Mouse (Mus musculus) effector memory CD4-positive, alpha-beta T cell, adult 5 months (primary cell): Measurements from ENCODE around the gene Gm11596. TPM values are rescaled to one million over a fixed set of nuclear protein-coding genes. Genes with fewer than 3 reads are reported as not detected.

ENCODE experiments used
- polyA plus RNA-seq: library from polyadenylated mRNA; unstranded; fragments of 100-300 nt; shearing (Covaris generic); gene quantifications from one replicate; pipeline ENCODE4 v1.2.1, GENCODE M21; 2017

Gm11596 gene
- polyA plus RNA-seq, result not detected

DNA sequence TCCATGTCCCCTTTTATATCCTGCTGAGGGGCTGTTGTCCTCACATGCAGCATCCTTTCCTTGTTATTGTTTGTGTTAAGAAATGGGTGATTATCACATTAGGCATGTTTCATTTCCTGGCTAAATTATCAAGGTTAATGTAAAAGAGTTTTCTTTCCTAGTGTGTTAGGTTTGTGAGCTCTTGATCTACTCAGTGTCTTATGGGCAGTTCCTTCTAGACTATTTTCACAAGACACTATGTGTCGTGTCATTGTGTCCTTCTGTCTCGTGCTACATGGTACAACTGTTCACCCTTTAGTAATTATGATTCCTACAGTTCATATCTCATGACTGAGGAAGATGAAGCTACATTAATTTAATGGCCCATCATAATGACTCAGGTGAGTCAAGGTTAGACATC, at the start of gene Gm11596:
TSS of gene Gm11596 (minus strand) at position 101 of the 400 bp plus-strand sequence.

GRCm38 (mm10) chr11:99837966-99838365, 44.7 kb upstream of the Gm11596 start, which contains the start of gene 2300003K06Rik:
2300003K06Rik (minus strand) TSS chr11:99838066.

GRCm38 (mm10) chr11:99815566-99815965, 22.3 kb upstream of the Gm11596 start, which contains the start of gene Gm11564:
Gm11564 (minus strand) TSS chr11:99815666.

DNA sequence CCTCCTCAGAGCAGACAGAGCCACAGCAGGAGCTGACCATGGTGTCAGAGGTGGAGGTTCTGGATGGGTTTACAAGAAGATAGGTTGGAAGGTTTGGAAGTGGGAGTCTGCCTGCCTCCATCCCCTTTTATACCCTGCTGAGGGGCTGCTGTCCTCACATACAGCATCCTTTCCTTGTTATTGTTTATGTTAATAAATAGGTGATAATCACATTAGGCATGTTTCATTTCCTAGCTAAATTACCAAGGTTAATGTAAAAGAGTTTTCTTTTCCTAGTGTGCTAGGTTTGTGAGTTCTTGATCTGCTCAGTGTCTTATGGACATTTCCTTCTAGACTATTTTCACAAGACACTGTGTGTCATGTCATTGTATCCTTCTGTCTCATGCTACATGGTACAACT, 16.5 kb upstream of the Gm11596 start, which contains the start of gene Krtap4-13:
TSS of gene Krtap4-13 (minus strand) at position 101 of the 400 bp plus-strand sequence.

GRCm38 (mm10) chr11:99804346-99804745, 11.1 kb upstream of the Gm11596 start, which contains the start of gene Gm11554:
Gm11554 (minus strand) TSS chr11:99804446.

DNA sequence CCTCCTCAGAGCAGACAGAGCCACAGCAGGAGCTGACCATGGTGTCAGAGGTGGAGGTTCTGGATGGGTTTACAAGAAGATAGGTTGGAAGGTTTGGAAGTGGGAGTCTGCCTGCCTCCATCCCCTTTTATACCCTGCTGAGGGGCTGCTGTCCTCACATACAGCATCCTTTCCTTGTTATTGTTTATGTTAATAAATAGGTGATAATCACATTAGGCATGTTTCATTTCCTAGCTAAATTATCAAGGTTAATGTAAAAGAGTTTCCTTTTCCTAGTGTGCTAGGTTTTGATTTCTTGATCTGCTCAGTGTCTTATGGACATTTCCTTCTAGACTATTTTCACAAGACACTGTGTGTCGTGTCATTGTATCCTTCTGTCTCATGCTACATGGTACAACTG, 5.6 kb upstream of the Gm11596 start, which contains the start of gene Gm11569:
TSS of gene Gm11569 (minus strand) at position 101 of the 400 bp plus-strand sequence.

GRCm38 (mm10) chr11:99784900-99785299, 8.4 kb downstream of the Gm11596 start, which contains the start of gene Krtap4-9:
Krtap4-9 (plus strand) TSS chr11:99785200.

GRCm38 (mm10) chr11:99780604-99781003, 12.7 kb downstream of the Gm11596 start, which contains the start of gene Krtap4-8:
Krtap4-8 (minus strand) TSS chr11:99780704.

GRCm38 (mm10) chr11:99772813-99773212, 20.5 kb downstream of the Gm11596 start, which contains the start of gene Gm11595:
Gm11595 (minus strand) TSS chr11:99772913.

Other genes starting within 250 kb of the Gm11596 start
- gene Krtap3-3, start 242.6 kb downstream of the Gm11596 start, polyA plus RNA-seq, result not detected
- not detected for gene Krtap3-2, start 236.6 kb downstream of the Gm11596 start, polyA plus RNA-seq
- not detected for gene Gm11939, start 234.0 kb downstream of the Gm11596 start, polyA plus RNA-seq
- not detected for gene Krtap3-1, start 226.8 kb downstream of the Gm11596 start, polyA plus RNA-seq
- not detected for gene Krtap1-5, start 212.5 kb downstream of the Gm11596 start, polyA plus RNA-seq
- gene Krtap1-4, start 209.8 kb downstream of the Gm11596 start, polyA plus RNA-seq, result not detected
- not detected for gene Krtap1-3, start 202.1 kb downstream of the Gm11596 start, polyA plus RNA-seq
- gene Krtap9-3, start 195.4 kb downstream of the Gm11596 start, polyA plus RNA-seq, result not detected
- gene Gm11938, start 190.2 kb downstream of the Gm11596 start, polyA plus RNA-seq, result not detected
- not detected for gene Gm11937, start 183.3 kb downstream of the Gm11596 start, polyA plus RNA-seq
- gene Krtap2-4, start 178.6 kb downstream of the Gm11596 start, polyA plus RNA-seq, result not detected
- gene Gm11562, start 173.0 kb downstream of the Gm11596 start, polyA plus RNA-seq, result not detected
- not detected for gene Krtap4-1, start 165.2 kb downstream of the Gm11596 start, polyA plus RNA-seq
- gene Krtap4-2, start 158.4 kb downstream of the Gm11596 start, polyA plus RNA-seq, result not detected
- gene Krtap4-7, start 149.4 kb downstream of the Gm11596 start, polyA plus RNA-seq, result not detected
- gene Gm11555, start 143.2 kb downstream of the Gm11596 start, polyA plus RNA-seq, result not detected
- not detected for gene Gm11563, start 134.5 kb downstream of the Gm11596 start, polyA plus RNA-seq
- gene Krtap4-6, start 127.5 kb downstream of the Gm11596 start, polyA plus RNA-seq, result not detected
- gene Gm14190, start 102.7 kb downstream of the Gm11596 start, polyA plus RNA-seq, result not detected
- not detected for gene Gm14180, start 59.2 kb downstream of the Gm11596 start, polyA plus RNA-seq
- not detected for gene Gm11595, start 20.6 kb downstream of the Gm11596 start, polyA plus RNA-seq
- gene Krtap4-8, start 12.8 kb downstream of the Gm11596 start, polyA plus RNA-seq, result not detected
- not detected for gene Krtap4-9, start 8.3 kb downstream of the Gm11596 start, polyA plus RNA-seq
- not detected for gene Gm11569, start 5.5 kb upstream of the Gm11596 start, polyA plus RNA-seq
- gene Gm11554, start 11.0 kb upstream of the Gm11596 start, polyA plus RNA-seq, result not detected
- not detected for gene Krtap4-13, start 16.4 kb upstream of the Gm11596 start, polyA plus RNA-seq
- not detected for gene Gm11564, start 22.2 kb upstream of the Gm11596 start, polyA plus RNA-seq
- not detected for gene 2300003K06Rik, start 44.6 kb upstream of the Gm11596 start, polyA plus RNA-seq
- not detected for gene Krtap4-16, start 58.1 kb upstream of the Gm11596 start, polyA plus RNA-seq
- not detected for gene Gm11568, start 64.5 kb upstream of the Gm11596 start, polyA plus RNA-seq
- not detected for gene Gm11559, start 71.0 kb upstream of the Gm11596 start, polyA plus RNA-seq
- not detected for gene Krtap9-1, start 79.9 kb upstream of the Gm11596 start, polyA plus RNA-seq
- not detected for gene Gm11567, start 85.7 kb upstream of the Gm11596 start, polyA plus RNA-seq
- not detected for gene Krtap31-1, start 114.5 kb upstream of the Gm11596 start, polyA plus RNA-seq
- gene Gm11565, start 121.3 kb upstream of the Gm11596 start, polyA plus RNA-seq, result not detected
- gene Krtap31-2, start 142.8 kb upstream of the Gm11596 start, polyA plus RNA-seq, result not detected
- not detected for gene Krtap9-5, start 155.0 kb upstream of the Gm11596 start, polyA plus RNA-seq
- gene Krtap29-1, start 185.6 kb upstream of the Gm11596 start, polyA plus RNA-seq, result not detected
- not detected for gene Krtap16-1, start 193.1 kb upstream of the Gm11596 start, polyA plus RNA-seq
- gene Krtap17-1, start 200.5 kb upstream of the Gm11596 start, polyA plus RNA-seq, result not detected
- not detected for gene Krt33a, start 222.7 kb upstream of the Gm11596 start, polyA plus RNA-seq
- not detected for gene Krt33b, start 236.4 kb upstream of the Gm11596 start, polyA plus RNA-seq
- not detected for gene Krt34, start 248.1 kb upstream of the Gm11596 start, polyA plus RNA-seq